Mouse (Mus musculus) right cerebral cortex, postnatal 36 days (tissue): ENCODE measurements at regions not wholly inside any gene's neighbourhood (a gene's known extent, or its start where the extent isn't known, plus 50 kb on each side); places are given as distances from the start of the nearest gene placed in this dataset.

Experiments
- DNase-seq, 2 experiments: peaks; one replicate each; pipeline ENCODE4 v3.0.0; 2022; ENCODE audit warnings: low spot score in 2 of 2, mixed read lengths in 1 of 2

DNA sequence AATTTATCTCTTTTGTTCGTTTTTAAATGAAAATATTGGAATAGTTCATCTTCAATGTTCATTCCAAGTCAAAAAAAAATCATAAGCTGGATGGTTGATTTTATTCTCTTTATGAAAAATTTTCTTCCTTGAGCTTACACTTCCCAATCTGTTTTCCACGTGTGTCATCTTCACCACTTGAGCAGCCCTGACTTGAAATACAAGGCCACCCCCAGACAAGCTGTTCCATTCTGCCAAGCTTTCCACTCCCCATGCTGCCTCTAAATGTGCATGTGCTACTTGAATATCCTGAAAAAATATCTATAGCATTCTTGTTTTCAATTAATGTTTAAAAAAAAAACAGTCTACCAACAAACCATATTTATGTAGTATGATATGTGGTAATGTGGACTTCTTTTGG, 693.2 kb downstream of the Basp1 start:
- peak; percentile 76 to 85 for DNase-seq

DNA sequence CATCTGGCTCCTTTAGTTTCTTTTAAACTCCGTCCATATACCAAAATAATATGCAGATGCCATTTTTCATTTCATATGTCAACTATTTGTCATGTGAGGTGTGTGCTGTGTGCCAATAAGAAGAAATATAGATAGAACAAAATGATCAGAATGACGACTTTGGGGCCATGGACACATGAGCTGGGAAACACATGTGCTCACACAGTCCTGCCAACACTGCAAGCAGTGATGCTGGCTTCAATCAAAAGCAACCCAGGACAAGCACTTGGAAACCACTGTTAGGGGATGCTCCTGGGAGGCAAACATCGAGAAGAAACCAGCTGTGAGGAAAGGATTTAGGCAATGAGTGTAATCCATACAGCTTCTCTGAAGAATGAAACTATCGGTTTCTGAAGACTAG, 731.4 kb downstream of the Basp1 start:
- DNase-seq, result no peak

DNA sequence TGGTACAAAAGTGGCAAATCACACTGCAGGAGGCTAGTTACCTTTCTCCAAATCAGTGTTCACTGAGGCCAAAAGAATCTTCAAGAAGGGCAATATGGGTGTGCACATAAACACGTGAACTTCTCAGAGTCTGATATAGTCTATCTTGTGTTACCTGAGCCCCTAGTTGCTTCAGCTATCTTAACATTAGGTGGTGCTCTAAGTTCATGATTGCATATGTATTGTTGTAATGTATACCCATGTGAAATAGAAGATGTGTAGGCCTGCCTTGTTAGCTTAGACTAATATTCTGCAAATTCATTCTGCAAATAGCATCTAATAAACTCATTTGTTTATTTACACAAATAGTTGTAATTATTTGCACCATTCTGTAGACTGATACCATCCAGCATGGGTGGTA, 764.6 kb downstream of the Basp1 start:
- no peak for DNase-seq

DNA sequence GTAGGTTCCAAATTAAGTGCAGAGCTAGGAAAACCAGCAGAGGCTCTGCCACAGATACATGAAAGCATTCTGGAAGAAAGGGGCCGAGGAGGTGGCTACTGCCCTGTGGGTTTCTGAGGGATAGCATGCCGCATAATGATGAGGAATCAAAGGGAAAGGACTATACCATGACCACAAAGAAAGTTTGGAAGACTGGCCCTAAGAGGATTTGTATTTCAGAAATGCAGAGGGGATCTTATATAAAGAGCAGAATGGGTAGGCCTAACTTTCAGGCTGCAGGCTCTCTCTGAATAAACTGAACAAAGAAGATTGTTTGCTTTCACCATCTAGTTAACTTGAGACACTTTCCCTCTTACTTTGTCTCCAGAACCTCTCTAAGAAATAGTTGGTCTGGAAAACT, 777.9 kb downstream of the Basp1 start:
- DNase-seq, result no peak

DNA sequence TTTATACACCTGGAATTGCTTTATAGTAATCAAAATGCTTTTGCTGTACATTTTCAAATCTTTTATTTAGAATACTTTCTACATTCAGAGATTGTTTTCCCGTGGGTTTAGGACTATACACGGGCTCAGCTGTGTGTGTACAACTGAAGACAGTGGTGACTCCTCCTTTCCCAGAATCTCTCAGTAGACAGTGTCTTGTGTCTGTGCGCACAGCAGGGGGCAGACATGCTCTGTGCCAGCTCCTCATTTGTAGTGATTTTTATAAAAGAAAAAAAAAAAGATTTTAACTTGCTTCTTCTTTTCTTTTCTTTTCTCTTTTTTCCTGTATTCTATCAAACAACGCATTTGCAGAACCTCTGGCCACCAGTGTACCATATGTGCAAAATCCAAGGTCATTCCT, 817.3 kb downstream of the Basp1 start:
- DNase-seq, result peak; percentile 16 to 28

DNA sequence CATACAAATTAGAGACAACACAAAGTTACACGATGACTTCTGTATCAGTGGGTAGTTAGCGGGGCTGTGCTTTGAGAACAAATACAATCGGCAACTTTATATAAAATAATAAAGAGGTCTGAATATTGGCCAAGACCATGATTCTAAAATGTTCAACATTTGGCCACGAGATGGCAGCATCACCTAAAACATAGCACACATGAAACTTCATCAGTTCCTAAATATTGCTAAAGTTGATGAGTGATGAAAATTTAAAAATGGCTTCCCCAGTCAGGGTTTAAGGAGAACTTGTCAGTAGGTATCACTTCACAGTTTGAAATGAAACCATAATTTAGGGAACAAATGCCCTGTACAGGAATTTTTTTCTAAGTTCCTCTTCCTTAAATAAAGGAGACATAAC, 824.6 kb downstream of the Basp1 start:
- DNase-seq, result peak; percentile 12 to 27

DNA sequence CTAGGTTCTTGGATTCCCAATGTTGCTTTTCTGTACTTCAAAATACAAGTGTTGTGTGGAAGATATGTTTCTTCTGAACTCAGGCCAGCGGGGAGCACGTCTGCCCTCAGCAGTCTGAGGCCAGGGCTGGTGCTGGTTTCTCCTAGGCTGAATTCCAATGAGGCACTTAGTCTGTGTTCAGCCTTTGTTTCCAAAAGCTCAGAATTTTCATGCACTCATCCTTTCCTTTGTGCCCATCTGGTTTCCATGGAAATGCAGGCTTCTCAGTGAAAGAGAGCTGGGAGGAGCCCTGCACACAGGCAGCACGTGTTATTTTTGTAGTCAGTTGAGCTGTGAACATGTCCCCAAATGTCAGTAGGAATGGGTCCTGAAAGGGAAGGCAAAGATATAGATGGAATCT, 846.6 kb downstream of the Basp1 start:
- peak in 1 of 2 experiments; percentile 10 for DNase-seq

DNA sequence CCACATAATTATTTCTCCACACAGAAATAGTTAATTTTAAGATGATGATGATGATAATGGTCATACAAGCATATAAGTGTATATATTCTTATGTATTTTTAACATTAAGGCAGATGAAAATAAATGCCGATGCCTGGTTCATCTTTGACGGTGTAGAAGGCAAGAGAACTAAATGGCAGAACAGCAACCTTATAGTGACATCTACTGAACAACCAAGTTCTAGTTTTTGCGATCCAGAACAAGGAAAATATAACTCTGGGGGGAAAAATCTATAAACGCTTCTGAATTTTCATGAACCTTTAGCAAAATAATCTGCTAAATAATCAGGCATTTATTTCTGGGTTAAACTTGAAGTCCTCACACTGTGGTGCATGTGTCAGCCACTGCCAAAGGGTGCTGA, 856.8 kb downstream of the Basp1 start:
- DNase-seq, result no peak

DNA sequence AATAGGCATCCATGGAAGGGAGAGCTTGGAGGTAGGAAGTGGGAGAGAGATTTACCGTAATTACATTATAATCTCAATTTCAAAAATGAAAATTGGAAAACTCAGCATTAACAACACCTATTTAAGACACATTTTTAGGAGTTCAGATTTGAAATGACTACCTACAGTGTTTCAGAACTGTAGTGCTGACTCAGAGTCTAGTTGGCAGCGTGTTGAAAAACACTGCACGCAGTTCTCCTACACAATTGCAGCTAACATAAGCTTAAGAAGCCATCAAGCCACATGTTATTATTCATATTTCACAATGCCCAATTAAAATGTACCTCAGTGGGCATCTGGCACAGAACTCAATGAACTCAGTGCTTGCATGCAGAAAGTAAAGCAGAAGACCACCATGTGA, 863.5 kb downstream of the Basp1 start:
- no peak for DNase-seq

DNA sequence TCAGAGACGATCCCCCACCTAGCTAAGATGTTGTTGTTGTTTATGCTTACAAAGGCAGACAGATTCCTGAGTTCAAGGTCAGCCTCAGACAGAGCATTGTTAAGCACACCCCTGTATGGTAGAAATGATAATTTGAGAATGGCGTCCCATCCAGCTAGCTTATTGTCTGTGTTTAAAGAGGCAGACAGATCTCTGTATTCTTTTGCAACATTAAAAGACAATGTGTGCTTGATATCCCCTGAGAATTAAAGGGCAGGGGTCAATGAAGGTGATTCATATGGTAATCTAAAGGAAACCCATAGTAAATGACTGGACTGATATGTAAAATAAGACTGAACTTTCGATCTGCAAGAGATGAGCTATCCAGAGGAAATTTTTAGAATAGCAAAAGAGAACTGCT, 883.5 kb downstream of the Basp1 start:
- DNase-seq, result no peak

DNA sequence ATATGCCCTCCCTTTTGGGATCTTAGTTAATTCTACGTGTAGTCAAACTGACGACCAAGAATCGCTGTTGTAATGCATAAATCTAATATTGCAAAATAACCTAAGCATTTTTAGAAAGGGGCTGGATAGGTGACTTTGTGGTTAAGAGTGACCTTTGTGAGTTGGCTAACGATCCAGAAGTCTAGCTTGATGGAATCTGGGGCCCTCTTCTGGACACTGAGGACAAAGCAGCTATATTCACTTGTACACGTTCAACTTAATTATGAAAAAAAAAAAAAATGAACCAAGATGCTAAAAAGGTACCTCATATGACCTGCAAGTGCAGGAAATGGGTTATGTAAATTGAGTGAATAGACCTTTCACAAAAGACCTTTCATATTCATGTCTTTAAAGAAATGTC, 886.2 kb downstream of the Basp1 start:
- no peak for DNase-seq

DNA sequence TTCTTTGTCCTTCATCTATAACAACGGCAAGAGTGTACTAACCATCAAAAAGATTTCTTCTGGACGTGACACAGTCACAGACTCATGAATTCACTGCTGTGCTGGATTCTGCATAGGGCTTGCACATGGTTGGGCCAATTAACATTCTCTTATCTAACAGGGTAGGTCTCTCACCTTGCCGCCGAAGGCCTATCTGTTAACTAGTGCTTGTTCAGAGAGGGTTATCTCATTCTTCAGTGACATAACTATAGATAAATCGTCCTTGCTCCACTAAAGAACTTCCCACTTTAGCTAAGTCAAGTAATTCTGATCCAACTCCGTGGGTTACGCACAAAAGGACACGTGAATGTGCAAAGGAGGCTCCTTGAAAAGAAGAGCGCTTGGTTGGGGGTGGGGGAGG, 899.6 kb downstream of the Basp1 start:
- DNase-seq, result no peak

DNA sequence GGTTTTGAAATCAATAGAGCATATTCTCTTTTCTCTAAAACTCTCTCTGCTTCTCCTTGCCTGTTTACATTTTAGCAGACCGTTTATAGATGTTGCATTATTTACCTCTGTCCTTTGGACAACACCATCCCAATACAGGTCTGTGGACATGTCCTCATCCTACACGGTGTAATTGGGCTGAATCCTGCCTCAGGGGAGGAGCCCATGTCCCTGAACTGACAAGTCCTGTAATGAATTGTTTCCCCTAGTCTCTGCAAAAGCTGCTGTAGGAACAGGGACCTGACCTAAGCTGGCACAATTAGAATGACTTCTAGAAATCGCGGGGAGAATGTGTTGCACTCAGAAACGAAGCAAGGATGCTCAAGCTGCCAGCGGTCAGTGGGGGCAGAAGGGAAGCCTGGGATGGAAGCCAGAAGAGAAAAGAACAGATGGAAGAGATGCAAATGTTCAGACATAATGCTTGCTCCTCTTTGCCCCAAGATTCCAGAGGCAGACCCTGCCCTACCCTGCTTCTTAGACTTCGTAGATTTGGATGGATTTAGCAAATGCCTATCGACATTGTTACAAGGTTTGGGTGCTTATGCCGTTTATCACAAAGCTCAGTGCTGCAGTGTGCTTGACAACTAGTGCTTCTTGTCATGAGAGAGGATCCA, 911.5 kb downstream of the Basp1 start:
- DNase-seq, result no peak

DNA sequence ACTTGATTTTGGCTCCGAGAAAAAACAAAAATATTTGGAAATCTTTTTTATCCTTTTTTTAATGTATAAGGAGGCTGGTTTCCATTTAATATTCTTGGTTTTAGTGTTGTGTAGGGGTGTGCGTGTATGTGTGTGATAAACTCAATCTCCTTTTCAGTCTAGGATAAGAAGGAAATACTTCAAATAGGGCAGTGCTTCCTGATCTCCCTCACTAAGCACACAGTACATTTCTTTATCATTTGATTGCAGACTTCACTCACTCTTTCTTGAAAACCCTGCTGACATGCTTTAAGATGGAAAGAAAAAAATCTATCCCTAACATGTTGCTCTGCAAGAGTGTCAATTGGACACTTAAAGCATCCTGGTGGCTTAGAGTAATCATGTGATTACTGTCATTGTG, 927.3 kb downstream of the Basp1 start:
- DNase-seq, result no peak

DNA sequence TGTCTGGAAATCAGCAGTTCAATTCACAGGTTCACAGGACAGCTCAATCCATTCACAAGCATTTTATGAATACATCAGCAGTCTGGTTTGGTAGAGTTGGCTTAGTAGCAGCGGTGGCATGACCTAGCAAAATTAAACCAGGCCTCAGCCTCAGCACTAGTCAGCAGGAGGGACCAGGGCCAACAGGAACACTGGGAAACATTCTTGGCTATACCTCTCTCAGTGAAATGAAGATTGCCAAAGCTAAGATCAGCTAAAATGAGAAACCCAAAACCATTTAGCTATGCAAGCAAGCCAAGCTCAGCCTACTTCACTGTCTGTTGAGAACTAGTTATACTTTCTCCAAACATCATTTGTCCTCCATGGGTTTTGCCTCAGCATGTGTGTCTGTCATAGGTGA, 945.3 kb downstream of the Basp1 start:
- DNase-seq, result no peak

DNA sequence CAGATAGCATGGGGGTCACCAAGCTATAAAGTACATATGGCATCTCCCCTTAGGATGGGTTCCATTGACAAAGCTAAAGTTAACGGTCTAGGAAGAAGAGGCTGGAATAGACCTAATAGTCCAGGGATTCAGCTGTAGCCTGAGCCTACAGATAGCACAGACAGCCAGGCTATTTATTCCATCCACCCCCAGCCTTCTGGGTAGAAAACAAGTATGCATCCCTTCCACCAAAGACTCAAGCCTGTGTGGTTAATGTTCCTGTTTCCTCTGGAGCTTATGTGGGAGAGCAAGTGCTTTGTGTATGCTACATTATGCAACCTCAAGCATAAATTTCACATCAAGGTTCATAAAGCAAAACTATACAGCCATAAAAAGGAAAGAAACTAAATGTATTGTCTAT, 955.8 kb downstream of the Basp1 start:
- peak; percentile 2 to 41 for DNase-seq

DNA sequence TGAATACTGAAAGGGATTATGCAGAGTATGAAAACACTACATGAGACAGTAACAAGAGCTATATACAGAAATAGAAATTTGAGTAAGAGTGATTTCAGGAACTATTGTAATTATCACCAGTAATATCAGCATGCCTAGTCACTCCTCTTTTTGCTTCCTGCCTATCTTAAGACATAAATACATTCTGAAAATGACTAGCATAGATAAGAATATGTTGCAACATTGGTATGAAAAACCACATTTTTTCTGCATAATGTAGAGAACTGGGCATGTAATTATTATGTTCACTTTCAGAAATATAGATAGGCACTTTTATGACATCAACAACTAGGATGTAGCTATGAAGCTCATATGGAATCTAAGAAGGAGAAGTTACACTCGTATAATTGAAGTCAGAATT, 980.5 kb downstream of the Basp1 start:
- DNase-seq, result no peak

DNA sequence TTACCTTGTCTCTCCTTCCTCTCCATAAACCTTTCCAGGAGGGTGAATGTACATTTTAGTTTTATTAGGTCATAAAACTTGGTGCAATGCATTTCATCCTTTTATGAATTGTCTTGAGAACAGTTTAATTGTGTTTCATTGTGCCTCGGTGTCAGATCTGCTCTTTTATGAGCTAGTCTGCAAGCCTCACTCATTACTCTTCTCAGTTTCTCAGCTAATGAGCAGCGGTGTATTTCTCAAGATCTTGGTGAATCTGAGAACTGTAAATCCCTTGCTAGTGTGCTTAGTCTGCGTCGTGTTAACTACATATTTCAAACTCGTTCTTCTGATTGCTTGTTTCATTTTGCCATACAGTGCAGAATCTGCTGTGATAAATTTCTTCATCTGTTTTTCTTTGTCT, 984.4 kb downstream of the Basp1 start:
- no peak for DNase-seq

DNA sequence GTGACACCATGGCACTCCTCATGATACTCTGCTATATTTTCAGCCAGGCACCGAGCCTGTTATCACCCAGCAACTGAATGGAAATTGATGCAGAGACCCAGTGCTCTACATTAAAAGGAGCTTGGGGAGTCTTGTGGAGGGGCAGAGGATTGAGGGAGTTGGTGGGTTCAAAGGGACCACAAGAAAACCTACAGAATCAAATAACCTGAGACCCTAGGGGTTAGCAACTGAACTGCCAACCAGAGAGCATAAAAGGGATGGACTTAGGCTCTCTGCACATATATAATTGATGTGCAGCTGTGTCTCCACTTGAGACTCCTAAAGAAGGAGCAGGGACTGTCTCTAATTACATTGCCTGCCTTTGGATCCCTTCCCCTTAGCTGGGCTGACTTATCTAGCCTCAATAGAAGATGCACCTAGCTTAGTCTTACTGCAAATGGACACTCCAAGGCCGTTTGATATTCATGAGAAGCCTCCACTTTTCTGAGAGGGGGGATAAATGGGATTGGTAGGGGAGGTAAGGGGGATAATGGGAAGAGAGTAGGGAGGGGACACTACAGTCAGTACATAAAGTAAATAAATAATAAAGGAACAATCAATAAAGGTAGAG, 991.1 kb downstream of the Basp1 start:
- DNase-seq, result no peak

DNA sequence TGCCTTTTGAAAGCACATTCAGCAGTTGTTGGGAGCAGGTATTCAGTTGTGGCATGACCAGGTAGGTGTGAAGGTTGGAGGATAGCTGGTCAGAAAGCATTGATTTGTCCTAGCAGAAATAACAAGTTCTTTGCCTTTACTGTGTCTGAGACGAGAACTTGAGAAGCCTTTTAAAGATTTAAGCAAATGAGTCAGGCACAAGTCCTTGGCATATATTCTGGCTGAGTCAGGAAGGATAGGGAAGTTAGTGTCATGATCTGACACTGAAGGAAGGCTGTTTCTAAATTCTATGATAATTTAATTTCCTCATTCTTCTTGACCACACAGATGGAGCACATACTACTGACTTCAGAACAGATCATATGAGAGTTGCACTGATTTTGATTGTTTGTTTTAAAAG, 993.8 kb downstream of the Basp1 start:
- DNase-seq, result no peak

DNA sequence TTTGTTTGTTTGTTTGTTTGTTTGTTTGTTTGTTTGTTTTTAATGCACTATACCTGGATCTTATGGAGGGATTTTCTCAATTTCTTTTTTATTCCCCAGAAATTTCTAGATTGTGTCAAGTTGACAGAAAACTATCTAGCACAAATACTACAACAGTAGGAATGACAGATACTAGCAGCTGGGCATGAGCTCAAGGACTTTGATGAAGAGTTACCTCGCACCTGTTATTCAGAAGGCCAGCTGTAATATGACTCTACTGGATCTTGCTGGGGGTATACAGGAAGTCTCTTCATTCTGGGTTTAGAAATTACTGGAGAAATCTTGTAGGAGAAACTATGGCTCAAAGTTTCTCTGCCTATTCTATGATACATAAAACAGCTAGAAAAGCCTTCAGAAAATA, 994.4 kb downstream of the Basp1 start:
- DNase-seq, result no peak

DNA sequence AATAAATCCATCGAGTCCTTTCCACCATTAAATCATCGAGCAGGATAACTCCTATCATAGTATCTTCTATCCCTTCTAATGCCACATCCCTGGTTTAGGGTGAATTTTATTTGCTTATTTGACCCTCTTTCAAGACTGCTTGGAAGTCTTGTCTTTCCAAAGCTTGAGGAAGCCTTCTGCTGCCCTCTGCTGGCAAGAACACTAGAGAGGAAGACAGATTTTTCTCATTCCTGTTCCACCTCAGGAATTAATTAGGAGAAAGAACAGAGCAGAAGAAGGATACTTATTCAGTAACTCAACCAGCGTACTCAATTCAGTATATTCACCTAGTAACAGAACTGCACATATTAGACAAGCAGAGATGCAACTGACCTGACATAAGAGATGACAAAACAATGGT, 1005.9 kb downstream of the Basp1 start:
- DNase-seq, result peak in 1 of 2 experiments; percentile 41

DNA sequence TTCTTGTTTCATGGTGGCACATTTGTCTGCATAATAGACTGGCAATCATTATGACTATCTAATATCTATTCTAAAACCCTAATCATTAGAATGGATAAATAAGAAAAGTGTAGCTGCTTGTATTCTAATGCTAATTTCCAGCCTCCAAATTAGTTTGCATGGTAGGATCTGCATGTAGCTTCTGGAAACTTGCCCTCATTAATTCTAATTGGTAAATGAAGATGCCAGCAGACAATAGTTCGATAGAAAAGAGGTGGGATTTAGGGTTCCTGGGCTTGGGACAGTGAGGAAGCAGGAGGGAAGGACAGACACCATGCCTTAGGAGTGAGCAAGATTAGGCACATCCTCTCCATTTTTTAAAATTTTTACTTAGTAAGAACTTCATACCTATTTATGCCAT, 1008.3 kb downstream of the Basp1 start:
- no peak for DNase-seq

DNA sequence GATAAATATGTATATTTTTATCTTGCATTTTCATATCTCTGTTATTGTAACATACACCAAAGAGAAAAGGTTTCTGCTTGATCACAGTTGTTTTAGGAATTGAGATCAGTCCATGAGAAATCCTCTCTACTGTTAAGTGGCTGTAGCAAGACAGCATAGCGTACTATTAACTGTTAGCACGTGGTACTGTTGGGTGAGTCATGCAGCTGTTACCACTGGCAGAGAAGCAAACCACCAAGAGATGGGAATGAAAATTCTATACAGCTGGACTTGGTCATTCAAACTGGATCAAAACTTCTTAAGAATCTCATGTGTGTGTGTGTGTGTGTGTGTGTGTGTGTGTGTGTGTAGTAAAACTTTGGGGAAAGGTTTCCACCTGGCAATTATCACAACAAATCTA, 1013.5 kb downstream of the Basp1 start:
- no peak for DNase-seq
